Mouse (Mus musculus): ENCODE results near the gene Nsg2. TPM values are rescaled to one million over a fixed set of nuclear protein-coding genes. Genes with fewer than 3 reads are reported as not detected.
"Not testable (repeated sequence)": the region's sequence is repeated elsewhere in the genome, so short reads cannot be mapped to it uniquely, and the experiment has no call there.

The Nsg2 gene
- total RNA-seq (2014; fragmentation: Nextera tagmentation) (not detected in 2 replicates), total RNA-seq (2017) (not detected in 2 replicates)

GRCm38 (mm10) chr11:32000281-32000680, at the start of gene Nsg2:
TSS of gene Nsg2 (plus strand) at chr11:32000463.
- ATAC-seq (replicated peaks; ENCODE audit: poor library complexity, severe bottlenecking), result peak; percentile 93

GRCm38 (mm10) chr11:31960071-31960470, 40.2 kb upstream of the Nsg2 start:
- ATAC-seq (replicated peaks; ENCODE audit: poor library complexity, severe bottlenecking), result no peak

- ATAC-seq (replicated peaks; ENCODE audit: poor library complexity, severe bottlenecking), result peak; percentile 42
Measured at GRCm38 (mm10) chr11:31963993-31964392, 36.3 kb upstream of the Nsg2 start.

GRCm38 (mm10) chr11:31965256-31966134, 34.8 kb upstream of the Nsg2 start, which contains the start of gene 4930524B15Rik:
TSS of gene 4930524B15Rik (plus strand) at chr11:31965592.
- ATAC-seq (replicated peaks; ENCODE audit: poor library complexity, severe bottlenecking), result no peak

- no peak for ATAC-seq (replicated peaks; ENCODE audit: poor library complexity, severe bottlenecking)
Measured at GRCm38 (mm10) chr11:31974132-31974531, 26.1 kb upstream of the Nsg2 start.

GRCm38 (mm10) chr11:31974826-31975225, 25.4 kb upstream of the Nsg2 start:
- no peak for ATAC-seq (replicated peaks; ENCODE audit: poor library complexity, severe bottlenecking)

GRCm38 (mm10) chr11:31975678-31976077, 24.6 kb upstream of the Nsg2 start:
- ATAC-seq (replicated peaks; ENCODE audit: poor library complexity, severe bottlenecking), result no peak

- ATAC-seq (replicated peaks; ENCODE audit: poor library complexity, severe bottlenecking), result no peak
Measured at GRCm38 (mm10) chr11:31976137-31976536, 24.1 kb upstream of the Nsg2 start.

GRCm38 (mm10) chr11:31980089-31980488, 20.2 kb upstream of the Nsg2 start:
- ATAC-seq (replicated peaks; ENCODE audit: poor library complexity, severe bottlenecking), result not testable (repeated sequence)

GRCm38 (mm10) chr11:31981830-31982229, 18.4 kb upstream of the Nsg2 start:
- no peak for ATAC-seq (replicated peaks; ENCODE audit: poor library complexity, severe bottlenecking)

- not testable (repeated sequence) for ATAC-seq (replicated peaks; ENCODE audit: poor library complexity, severe bottlenecking)
Measured at GRCm38 (mm10) chr11:31982247-31982943, 17.9 kb upstream of the Nsg2 start.

GRCm38 (mm10) chr11:31983249-31983648, 17.0 kb upstream of the Nsg2 start:
- ATAC-seq (replicated peaks; ENCODE audit: poor library complexity, severe bottlenecking), result no peak

GRCm38 (mm10) chr11:31984786-31985185, 15.5 kb upstream of the Nsg2 start:
- no peak for ATAC-seq (replicated peaks; ENCODE audit: poor library complexity, severe bottlenecking)

GRCm38 (mm10) chr11:31992535-31992934, 7.7 kb upstream of the Nsg2 start:
- no peak for ATAC-seq (replicated peaks; ENCODE audit: poor library complexity, severe bottlenecking)

GRCm38 (mm10) chr11:31999716-32000115, 547 bp upstream of the Nsg2 start:
- no peak for ATAC-seq (replicated peaks; ENCODE audit: poor library complexity, severe bottlenecking)

GRCm38 (mm10) chr11:32001181-32001910, 1.1 kb downstream of the Nsg2 start:
- ATAC-seq (replicated peaks; ENCODE audit: poor library complexity, severe bottlenecking), result no peak

GRCm38 (mm10) chr11:32002670-32003072, 2.4 kb downstream of the Nsg2 start:
- ATAC-seq (replicated peaks; ENCODE audit: poor library complexity, severe bottlenecking), result no peak

GRCm38 (mm10) chr11:32008049-32008448, 7.8 kb downstream of the Nsg2 start:
- not testable (repeated sequence) for ATAC-seq (replicated peaks; ENCODE audit: poor library complexity, severe bottlenecking)

- ATAC-seq (replicated peaks; ENCODE audit: poor library complexity, severe bottlenecking), result no peak
Measured at GRCm38 (mm10) chr11:32008852-32009251, 8.6 kb downstream of the Nsg2 start.

GRCm38 (mm10) chr11:32009961-32010662, 9.8 kb downstream of the Nsg2 start:
- ATAC-seq (replicated peaks; ENCODE audit: poor library complexity, severe bottlenecking), result no peak
